Mouse (Mus musculus) heart, postnatal 10 days (tissue): ENCODE measurements around the gene Inpp5f. TPM values are rescaled to one million over a fixed set of nuclear protein-coding genes. Genes with fewer than 3 reads are reported as not detected.
"Not testable (repeated sequence)": the region's sequence is repeated elsewhere in the genome, so short reads cannot be mapped to it uniquely, and the experiment has no call there.

ENCODE experiments used
- DNase-seq, 2 experiments: peaks; one replicate each; pipeline ENCODE4 v3.0.0; 2021
- intact Hi-C: fragments of 180-260 bp; cut with DNase I; formaldehyde crosslinking; loops from one replicate; pipeline ENCODE4 v1.15.1; 2025
- total RNA-seq, 2 experiments: library from RNA; stranded (reverse); gene quantifications; 2 replicates each; pipeline ENCODE4 v1.2.3; 2021

The Inpp5f gene
- total RNA-seq, result 1 to 10 TPM; 7.7 to 8.0 TPM

GRCm38 (mm10) chr7:128610897-128611798 lies at the start of gene Inpp5f:
Inpp5f (plus strand) TSS chr7:128611328.
- DNase-seq, result peak; percentile 99 to 100
- intact Hi-C loops, result loop anchor here (5.0 kb wide), 1 partner anchor 89 kb away; the partner anchor contains the start of gene Bag3

- intact Hi-C loops, result loop anchor here (2.0 to 5.0 kb wide), 3 partner anchors 91 to 127 kb away; no protein-coding TSS in a partner anchor
- DNase-seq, result peak; percentile 35 to 49
These were observed 47.8 kb upstream of the Inpp5f start for GRCm38 (mm10) chr7:128563373-128563772.

GRCm38 (mm10) chr7:128566311-128566710 lies 44.8 kb upstream of the Inpp5f start:
- intact Hi-C loops, result no loop called here
- DNase-seq, result no peak

GRCm38 (mm10) chr7:128567561-128568244 lies 43.4 kb upstream of the Inpp5f start:
- intact Hi-C loops, result no loop called here

GRCm38 (mm10) chr7:128569429-128569828 lies 41.7 kb upstream of the Inpp5f start:
- DNase-seq, intact Hi-C loops: not testable (repeated sequence)

More at GRCm38 (mm10) chr7:128567561-128568244, 43.4 kb upstream of the Inpp5f start:
- no peak for DNase-seq

GRCm38 (mm10) chr7:128569987-128570656 lies 41.0 kb upstream of the Inpp5f start:
- intact Hi-C loops, result no loop called here
- DNase-seq, result no peak

- DNase-seq, intact Hi-C loops: not testable (repeated sequence)
These were observed 40.5 kb upstream of the Inpp5f start for GRCm38 (mm10) chr7:128570657-128571056.

GRCm38 (mm10) chr7:128572030-128572429 lies 39.1 kb upstream of the Inpp5f start:
- intact Hi-C loops, result no loop called here
- no peak for DNase-seq

GRCm38 (mm10) chr7:128575211-128575610 lies 35.9 kb upstream of the Inpp5f start:
- intact Hi-C loops, result no loop called here
- no peak for DNase-seq

GRCm38 (mm10) chr7:128575794-128576193 lies 35.3 kb upstream of the Inpp5f start:
- DNase-seq, result no peak
- intact Hi-C loops, result no loop called here

- intact Hi-C loops, result no loop called here
- DNase-seq, result no peak
These were observed 33.5 kb upstream of the Inpp5f start for GRCm38 (mm10) chr7:128577607-128578006.

- intact Hi-C loops, result no loop called here
- DNase-seq, result no peak
These were observed 32.8 kb upstream of the Inpp5f start for GRCm38 (mm10) chr7:128578199-128578945.

- no peak for DNase-seq
- intact Hi-C loops, result no loop called here
These were observed 31.7 kb upstream of the Inpp5f start for GRCm38 (mm10) chr7:128579381-128579780.

- no peak for DNase-seq
- intact Hi-C loops, result no loop called here
These were observed 30.8 kb upstream of the Inpp5f start for GRCm38 (mm10) chr7:128580318-128580717.

GRCm38 (mm10) chr7:128581864-128582484 lies 29.2 kb upstream of the Inpp5f start:
- peak; percentile 34 to 40 for DNase-seq
- intact Hi-C loops, result no loop called here

GRCm38 (mm10) chr7:128583213-128583948 lies 27.7 kb upstream of the Inpp5f start:
- intact Hi-C loops, result no loop called here
- peak; percentile 26 to 36 for DNase-seq

GRCm38 (mm10) chr7:128587334-128587933 lies 23.7 kb upstream of the Inpp5f start:
- intact Hi-C loops, result no loop called here
- no peak for DNase-seq

GRCm38 (mm10) chr7:128591345-128592084 lies 19.6 kb upstream of the Inpp5f start:
- intact Hi-C loops, result no loop called here

More at GRCm38 (mm10) chr7:128591345-128592084, 19.6 kb upstream of the Inpp5f start:
- DNase-seq, result peak; percentile 32 to 33
